Mouse (Mus musculus) brain, embryonic 18.5 days (tissue): ENCODE results near the gene Fam207a.
A peak's percentile ranks its signal among the peaks of the same experiment; 100 is the strongest.

Source experiments
- DNase-seq: peaks from one replicate; pipeline ENCODE4 v3.0.0-alpha.2; 2012; ENCODE audit warnings: low read depth, low spot score

The Fam207a gene

GRCm38 (mm10) chr10:77531026-77532019, 15.7 kb upstream of the Fam207a start:
- no peak for DNase-seq

DNA sequence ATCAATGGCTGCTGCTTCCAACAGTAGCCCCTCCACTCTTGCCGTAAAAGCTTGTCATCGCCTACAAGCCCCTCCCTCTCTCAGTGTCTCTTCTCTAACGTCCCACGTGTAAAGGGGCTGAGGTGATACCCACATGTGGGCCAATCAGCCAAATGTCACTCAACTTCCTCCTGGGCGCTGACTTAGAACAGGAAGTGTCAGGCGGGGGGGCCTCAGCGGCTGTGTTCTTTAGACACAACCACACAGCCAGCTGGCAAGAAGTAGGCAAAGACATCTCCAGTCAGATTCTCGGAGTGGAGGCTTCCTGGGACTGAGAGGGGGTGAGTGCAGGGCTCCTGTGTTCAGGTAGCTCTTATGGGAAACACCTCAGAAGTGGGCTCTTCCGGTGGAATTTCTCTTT, 14.6 kb upstream of the Fam207a start, which contains the start of gene Itgb2:
TSS of gene Itgb2 (plus strand) at position 113 of the 400 bp plus-strand sequence.
- no peak for DNase-seq

DNA sequence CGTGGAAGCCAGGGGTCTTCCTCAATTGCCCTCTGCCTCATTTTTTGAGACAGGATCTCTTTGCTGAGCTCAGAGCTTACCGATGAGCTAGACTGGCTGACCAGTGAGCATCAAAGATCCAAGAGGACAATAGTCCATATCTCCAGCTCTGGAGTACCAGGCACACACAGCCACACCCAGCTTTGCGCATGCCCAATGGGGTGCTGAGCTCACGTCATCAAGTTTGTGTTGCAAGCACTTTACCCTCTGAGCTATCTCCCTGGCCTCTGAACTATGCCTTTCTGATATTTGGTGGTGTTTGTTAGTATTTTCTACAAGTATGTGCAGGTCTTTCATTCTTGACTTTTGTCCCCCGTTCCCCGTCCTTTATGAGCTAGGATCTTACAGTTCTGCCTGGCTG, 13.0 kb upstream of the Fam207a start:
- DNase-seq = no peak

DNA sequence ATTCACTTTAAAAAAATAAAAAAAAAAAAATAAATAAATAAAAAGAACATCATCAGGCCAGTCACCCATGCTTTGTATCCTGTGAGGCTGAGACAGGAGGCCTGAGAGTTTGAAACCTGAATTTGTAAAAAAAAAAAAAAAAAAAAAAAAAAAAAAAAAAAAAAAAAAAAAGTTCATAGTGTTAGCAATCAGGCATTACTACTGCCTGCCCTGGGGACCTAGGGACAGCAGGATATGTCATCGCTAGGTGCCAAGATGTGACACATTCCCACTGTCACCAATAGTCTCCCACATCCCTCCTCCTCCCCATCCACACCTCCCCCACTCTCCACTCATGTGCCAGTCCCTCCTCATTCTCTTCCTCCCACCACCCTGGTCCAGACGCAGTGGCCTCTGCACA, 10.9 kb upstream of the Fam207a start:
- DNase-seq = no peak

GRCm38 (mm10) chr10:77523321-77523720, 7.7 kb upstream of the Fam207a start:
- DNase-seq = no peak

DNA sequence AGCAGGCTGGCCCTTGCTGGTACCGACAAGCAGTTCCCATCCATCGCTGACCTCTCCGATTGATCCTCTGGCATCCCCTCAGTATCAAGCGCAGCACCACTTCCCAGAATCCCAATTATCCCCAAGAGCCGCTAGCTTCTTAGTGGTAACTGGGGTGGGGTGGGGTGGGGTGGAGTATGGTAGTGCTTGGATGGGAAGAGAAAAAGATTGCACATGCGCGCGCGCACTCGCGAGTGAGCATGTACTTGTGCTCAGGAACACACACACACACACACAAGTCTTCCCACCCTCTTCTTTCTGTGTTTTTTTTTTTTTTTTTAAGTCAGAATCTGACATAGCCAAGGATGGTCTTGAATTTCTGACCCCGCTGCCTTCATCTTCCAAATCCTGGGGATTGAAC, 7.2 kb upstream of the Fam207a start:
- DNase-seq = no peak

GRCm38 (mm10) chr10:77522021-77522731, 6.6 kb upstream of the Fam207a start:
- no peak for DNase-seq

GRCm38 (mm10) chr10:77520497-77520896, 4.9 kb upstream of the Fam207a start:
- no peak for DNase-seq

GRCm38 (mm10) chr10:77519191-77519590, 3.6 kb upstream of the Fam207a start:
- no peak for DNase-seq

DNA sequence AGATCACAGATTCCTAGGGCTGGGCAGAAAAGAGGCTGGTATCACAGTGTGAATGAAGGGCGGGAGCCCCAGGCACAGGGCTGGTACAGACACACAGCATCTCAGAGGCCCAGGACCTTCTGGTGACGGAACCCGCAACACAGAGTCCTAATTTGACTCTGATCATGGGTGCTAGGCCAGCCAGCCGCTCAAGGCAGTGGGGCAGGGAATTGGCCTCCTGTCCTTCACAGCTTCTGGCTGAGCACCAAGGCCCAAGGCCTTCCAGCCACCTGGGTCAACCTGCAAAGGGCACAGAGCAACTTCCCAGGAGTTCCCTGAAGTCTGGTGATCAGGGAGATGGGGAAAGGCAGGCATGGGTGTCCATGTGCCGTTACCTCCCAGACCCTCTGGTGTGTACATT, 2.2 kb upstream of the Fam207a start:
- DNase-seq = no peak

GRCm38 (mm10) chr10:77517066-77517620, 1.6 kb upstream of the Fam207a start:
- DNase-seq = peak; percentile 14

GRCm38 (mm10) chr10:77516379-77516951, 880 bp upstream of the Fam207a start:
- DNase-seq = no peak

GRCm38 (mm10) chr10:77510225-77510982, 5.2 kb downstream of the Fam207a start:
- no peak for DNase-seq

- peak; percentile 45 for DNase-seq
These were observed 6.0 kb downstream of the Fam207a start for GRCm38 (mm10) chr10:77509403-77510187.

GRCm38 (mm10) chr10:77508744-77509143, 6.8 kb downstream of the Fam207a start:
- no peak for DNase-seq

DNA sequence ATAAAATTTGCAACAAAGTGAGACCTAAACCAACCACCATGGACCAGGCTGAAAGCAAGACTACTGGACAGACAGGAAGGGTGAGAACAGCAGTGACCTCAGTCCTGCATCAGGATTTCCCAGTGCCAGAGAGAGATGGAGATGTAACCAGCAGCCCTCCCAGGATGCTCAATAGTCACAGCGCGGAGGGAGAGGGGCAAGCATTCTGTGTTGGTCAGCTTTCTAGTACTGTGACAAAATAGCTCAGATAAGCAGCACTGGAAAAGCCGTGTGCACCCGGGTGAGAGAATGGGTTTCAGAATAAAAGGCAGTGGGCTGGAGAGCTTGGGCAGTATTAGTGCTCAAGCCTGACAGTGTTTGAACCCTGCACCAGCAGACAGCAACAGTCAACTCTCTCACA, 7.8 kb downstream of the Fam207a start:
- DNase-seq = no peak

DNA sequence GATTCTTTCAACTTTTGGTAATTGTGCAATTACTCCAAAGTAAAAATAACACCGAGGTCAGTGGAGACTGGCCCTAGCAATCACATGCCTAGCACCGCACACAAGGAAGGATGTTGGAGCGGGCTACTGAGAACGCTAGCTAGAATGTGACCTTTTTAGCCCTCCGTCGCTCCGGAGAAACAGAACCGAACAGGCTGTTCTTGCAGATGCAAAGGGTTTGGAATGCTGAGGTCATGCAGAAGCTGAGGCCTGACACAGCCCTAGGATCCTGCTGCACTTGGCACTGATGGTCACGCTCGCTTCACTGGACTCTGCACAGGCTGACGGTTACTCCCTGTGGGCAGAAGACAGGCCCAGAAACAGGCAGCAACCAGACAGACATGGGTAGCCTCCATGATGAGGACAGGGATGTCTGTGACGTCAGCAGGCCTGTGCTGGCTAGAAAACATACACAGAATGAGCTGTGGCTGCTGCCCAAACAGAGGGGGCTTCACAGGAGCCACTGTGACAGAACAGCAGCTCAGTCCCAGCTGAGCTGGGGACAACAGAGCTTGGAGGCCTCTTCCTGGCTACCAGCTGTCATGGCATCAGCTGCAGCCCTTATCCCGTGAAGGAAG, 8.5 kb downstream of the Fam207a start:
- DNase-seq = no peak

- no peak for DNase-seq
These were observed 9.1 kb downstream of the Fam207a start for GRCm38 (mm10) chr10:77506526-77506925.

- DNase-seq = no peak
These were observed 11.4 kb downstream of the Fam207a start for GRCm38 (mm10) chr10:77504143-77504542.
